Mouse (Mus musculus) heart, adult 2 months (tissue): ENCODE data around the gene Cntn5. TPM values are rescaled to one million over a fixed set of nuclear protein-coding genes. Genes with fewer than 3 reads are reported as not detected.

Source experiments
- DNase-seq, 2 experiments: peaks; one replicate each; pipeline ENCODE4 v3.0.0; 2021
- H3K27ac ChIP-seq: fragments of 200-600 bp; 2 replicates; pipeline ENCODE4 v1.8.1; 2022
- H3K27me3 ChIP-seq: fragments of 200-500 bp; 2 replicates; pipeline ENCODE4 v1.6.1; 2012; ENCODE audit warnings: mild to moderate bottlenecking, low read length, inconsistent platforms, mixed read lengths; ENCODE audit not compliant: control insufficient read depth, insufficient read depth
- H3K36me3 ChIP-seq: fragments of 200-500 bp; 2 replicates; pipeline ENCODE4 v1.6.1; 2012; ENCODE audit warnings: low read length, inconsistent platforms; ENCODE audit not compliant: control insufficient read depth, insufficient read depth
- H3K4me1 ChIP-seq: fragments of 200-500 bp; 2 replicates; pipeline ENCODE4 v1.6.1; 2011; ENCODE audit warnings: low read length; ENCODE audit not compliant: control insufficient read depth, insufficient read depth
- H3K4me3 ChIP-seq: fragments of 200-600 bp; 2 replicates; pipeline ENCODE4 v1.8.1; 2022
- H3K79me2 ChIP-seq: fragments of 200-500 bp; replicated peaks from 2 replicates; pipeline ENCODE4 v1.6.1; 2012; ENCODE audit warnings: mild to moderate bottlenecking, inconsistent platforms, low read length, moderate library complexity, mixed read lengths; ENCODE audit not compliant: control insufficient read depth, insufficient read depth
- H3K9ac ChIP-seq: fragments of 200-500 bp; 2 replicates; pipeline ENCODE4 v1.6.1; 2012; ENCODE audit warnings: low read depth, mild to moderate bottlenecking, control low read depth, inconsistent platforms, low read length, mixed read lengths
- CTCF ChIP-seq: fragments of 200-600 bp; IDR thresholded peaks from 2 replicates; pipeline ENCODE4 v1.8.1; 2022; ENCODE audit warnings: antibody characterized with exemption, mild to moderate bottlenecking, moderate library complexity
- EP300 ChIP-seq: fragments of 200-500 bp; IDR thresholded peaks from 2 replicates; pipeline ENCODE4 v1.6.1; 2011; ENCODE audit warnings: low read depth, low read length, control low read depth; ENCODE audit not compliant: insufficient read depth
- POLR2A ChIP-seq: fragments of 200-500 bp; IDR thresholded peaks from 2 replicates; pipeline ENCODE4 v1.6.1; 2011; ENCODE audit warnings: mild to moderate bottlenecking, low read depth, low read length, control low read depth; ENCODE audit not compliant: insufficient read depth
- WGBS: fragments of 180-500 bp; shearing (Covaris S2); methylation state at CpG from one replicate; pipeline ENCODE4 v1.1.7; 2018; 5-methylcytosine and 5-hydroxymethylcytosine counted together
- intact Hi-C: fragments of 180-260 bp; cut with DNase I; formaldehyde crosslinking; loops from one replicate; pipeline ENCODE4 v1.15.1; 2025
- polyA plus RNA-seq: library from polyadenylated mRNA; depleted of rRNA; stranded (reverse); fragments of >200 nt; gene quantifications from 2 replicates; pipeline ENCODE4 v1.2.3, GENCODE M21; 2012
- total RNA-seq, 2 experiments: library from RNA; stranded (reverse); gene quantifications; 2 replicates each; pipeline ENCODE4 v1.2.3; 2021

The Cntn5 gene
- total and polyA plus RNA-seq, 3 experiments, result 0.21 to 0.48 (median 0.29) TPM

- intact Hi-C loops, result no loop called here
- Histone ChIP-seq H3K9ac (no peak overlapping the region), H3K27ac (no peak overlapping the region), H3K79me2 (no peaks in the 10 kb centered on the region), H3K36me3 (no peaks in the 10 kb centered on the region), H3K27me3 (no peaks in the 10 kb centered on the region), H3K4me3 (no peak overlapping the region), H3K4me1 (no peaks in the 10 kb centered on the region)
- DNase-seq, result no peak
- TF ChIP-seq CTCF (no peak), EP300 (no peak), POLR2A (no peak)
These were observed 943.9 kb downstream of the Cntn5 start for GRCm38 (mm10) chr9:9960610-9961172.

GRCm38 (mm10) chr9:9949346-9949745 is 955.2 kb downstream of the Cntn5 start:
- H3K9ac ChIP-seq, result no peak overlapping the region
- no peaks in the 10 kb centered on the region for H3K4me1 ChIP-seq
- H3K36me3 ChIP-seq, result no peaks in the 10 kb centered on the region
- WGBS, result 39% methylated on average over 3 of the region's 3 CpGs
- no peak for DNase-seq
- TF ChIP-seq EP300 (no peak), POLR2A (no peak), CTCF (no peak)
- no peak overlapping the region for H3K4me3 ChIP-seq
- H3K27me3 ChIP-seq, result no peaks in the 10 kb centered on the region
- intact Hi-C loops, result no loop called here
- no peak overlapping the region for H3K27ac ChIP-seq
- H3K79me2 ChIP-seq, result no peaks in the 10 kb centered on the region

- Histone ChIP-seq H3K4me1 (no peaks in the 10 kb centered on the region), H3K79me2 (no peaks in the 10 kb centered on the region), H3K4me3 (no peak overlapping the region), H3K27ac (no peak overlapping the region), H3K27me3 (no peaks in the 10 kb centered on the region), H3K36me3 (no peaks in the 10 kb centered on the region), H3K9ac (no peak overlapping the region)
- no peak for TF ChIP-seq EP300
- TF ChIP-seq POLR2A, result no peak
- no peak for TF ChIP-seq CTCF
- DNase-seq, result no peak
- 21% methylated on average over 1 of the region's 1 CpGs for WGBS
- intact Hi-C loops, result no loop called here
These were observed 959.7 kb downstream of the Cntn5 start for GRCm38 (mm10) chr9:9944872-9945271.

GRCm38 (mm10) chr9:9937444-9938436 is 966.8 kb downstream of the Cntn5 start:
- H3K4me3 ChIP-seq, result no peak overlapping the region
- H3K27me3 ChIP-seq, result no peaks in the 10 kb centered on the region
- H3K36me3 ChIP-seq, result no peaks in the 10 kb centered on the region
- H3K9ac ChIP-seq, result no peak overlapping the region
- H3K4me1 ChIP-seq, result no peaks in the 10 kb centered on the region
- no peak for DNase-seq
- TF ChIP-seq EP300, result no peak
- no peak for TF ChIP-seq CTCF
- TF ChIP-seq POLR2A, result no peak
- intact Hi-C loops, result no loop called here
- WGBS, result 94% methylated on average over 1 of the region's 1 CpGs
- no peak overlapping the region for H3K27ac ChIP-seq
- no peaks in the 10 kb centered on the region for H3K79me2 ChIP-seq

- TF ChIP-seq EP300 (no peak), POLR2A (no peak), CTCF (no peak)
These were observed 984.0 kb downstream of the Cntn5 start for GRCm38 (mm10) chr9:9920580-9920979.

GRCm38 (mm10) chr9:9899070-9899469 is 1005.5 kb downstream of the Cntn5 start:
- Histone ChIP-seq H3K36me3 (no peaks in the 10 kb centered on the region), H3K9ac (no peak overlapping the region), H3K4me3 (no peak overlapping the region), H3K4me1 (no peaks in the 10 kb centered on the region), H3K79me2 (no peaks in the 10 kb centered on the region), H3K27ac (no peak overlapping the region), H3K27me3 (no peaks in the 10 kb centered on the region)
- peak in 1 of 2 experiments; percentile 7 for DNase-seq
- intact Hi-C loops, result no loop called here
- WGBS, result 29% methylated on average over 5 of the region's 5 CpGs
- TF ChIP-seq CTCF (no peak), POLR2A (no peak), EP300 (no peak)

More at GRCm38 (mm10) chr9:9920580-9920979, 984.0 kb downstream of the Cntn5 start:
- WGBS, result 86% methylated on average over 3 of the region's 3 CpGs
- H3K79me2 ChIP-seq, result no peaks in the 10 kb centered on the region
- no peaks in the 10 kb centered on the region for H3K27me3 ChIP-seq
- intact Hi-C loops, result no loop called here
- H3K4me3 ChIP-seq, result no peak overlapping the region
- no peak overlapping the region for H3K27ac ChIP-seq
- no peaks in the 10 kb centered on the region for H3K36me3 ChIP-seq
- no peaks in the 10 kb centered on the region for H3K4me1 ChIP-seq
- no peak for DNase-seq
- no peak overlapping the region for H3K9ac ChIP-seq
